Mouse (Mus musculus) left cerebral cortex, adult 18-20 months (tissue): ENCODE results near the gene Rps8. TPM values are rescaled to one million over a fixed set of nuclear protein-coding genes. Genes with fewer than 3 reads are reported as not detected.

ENCODE experiments used
- microRNA-seq, 2 experiments: library from miRNA; unstranded; fragments of <30 nt; microRNA quantifications; one replicate each; pipeline ENCODE4 v1.2.0; 2021
- total RNA-seq, 2 experiments: library from RNA; stranded (reverse); gene quantifications; 2 replicates each; pipeline ENCODE4 v1.2.3; 2021

The Rps8 gene
- total RNA-seq, 2 experiments from 2014 or later = 585 to 613 TPM

Small RNA genes within 50 kb of the gene (microRNA-seq; reads per million reads assigned to microRNA genes)
- 0 reads per million in 2 experiments for gene Gm22398

Other genes starting within 250 kb of the Rps8 start
- gene Urod, start 161.8 kb downstream of the Rps8 start, total RNA-seq = 10 to 100 TPM; 63.7 to 68.4 TPM
- gene Hectd3, start 160.9 kb downstream of the Rps8 start, total RNA-seq = 10 to 100 TPM; 39.4 to 46.0 TPM
- 10 to 100 TPM; 18.8 to 20.6 TPM for gene Eif2b3, start 136.8 kb downstream of the Rps8 start, total RNA-seq
- 1 to 10 TPM; 1.1 to 2.0 TPM for gene Ptch2, start 60.2 kb downstream of the Rps8 start, total RNA-seq
- gene Btbd19, start 30.5 kb downstream of the Rps8 start, total RNA-seq = 10 to 100 TPM; 13.1 to 14.2 TPM
- under 1 TPM in 1 of 2 experiments, not detected in 1; 0.77 TPM for gene Tctex1d4, start 29.4 kb downstream of the Rps8 start, total RNA-seq
- 10 to 100 TPM; 16.9 to 17.3 TPM for gene Plk3, start 22.3 kb downstream of the Rps8 start, total RNA-seq
- gene Kif2c, start 26.4 kb upstream of the Rps8 start, total RNA-seq = under 1 TPM in 1 of 2 experiments, not detected in 1; 0.16 TPM
- 1 to 10 TPM; 4.1 to 4.3 TPM for gene Tmem53, start 95.7 kb upstream of the Rps8 start, total RNA-seq
- gene Armh1, start 95.9 kb upstream of the Rps8 start, total RNA-seq = under 1 TPM; 0.26 to 0.40 TPM